Mouse (Mus musculus) stomach, postnatal 0 days (tissue): ENCODE measurements around the gene Nsd2.

Experiments
- CTCF ChIP-seq: IDR thresholded peaks from 2 replicates; pipeline ENCODE4 v1.5.1; 2016; ENCODE audit warnings: antibody characterized with exemption, low read depth, mild to moderate bottlenecking, moderate library complexity
- EP300 ChIP-seq: optimal IDR thresholded peaks from 2 replicates; pipeline ENCODE3; 2016; ENCODE audit warnings: antibody characterized with exemption

GRCm38 (mm10) chr5:33926170-33926569, 105.6 kb downstream of the Nsd2 start:
- no peak for TF ChIP-seq EP300
- no peak for TF ChIP-seq CTCF
